Mouse (Mus musculus) layer of hippocampus, postnatal 25 days (tissue): ENCODE data around the gene Prss40. TPM values are rescaled to one million over a fixed set of nuclear protein-coding genes. Genes with fewer than 3 reads are reported as not detected.
"Not testable (repeated sequence)": the region's sequence is repeated elsewhere in the genome, so short reads cannot be mapped to it uniquely, and the experiment has no call there.

Experiments used
- DNase-seq, 2 experiments: peaks; one replicate each; pipeline ENCODE4 v3.0.0; 2022; ENCODE audit warnings: mixed read lengths in 2 of 2, low spot score in 1 of 2; ENCODE audit errors: extremely low spot score in 1 of 2
- total RNA-seq, 2 experiments: library from RNA; stranded (reverse); gene quantifications; 2 replicates each; pipeline ENCODE4 v1.2.3; 2021

Prss40 gene
- total RNA-seq, 2 experiments from 2014 or later: not detected

DNA sequence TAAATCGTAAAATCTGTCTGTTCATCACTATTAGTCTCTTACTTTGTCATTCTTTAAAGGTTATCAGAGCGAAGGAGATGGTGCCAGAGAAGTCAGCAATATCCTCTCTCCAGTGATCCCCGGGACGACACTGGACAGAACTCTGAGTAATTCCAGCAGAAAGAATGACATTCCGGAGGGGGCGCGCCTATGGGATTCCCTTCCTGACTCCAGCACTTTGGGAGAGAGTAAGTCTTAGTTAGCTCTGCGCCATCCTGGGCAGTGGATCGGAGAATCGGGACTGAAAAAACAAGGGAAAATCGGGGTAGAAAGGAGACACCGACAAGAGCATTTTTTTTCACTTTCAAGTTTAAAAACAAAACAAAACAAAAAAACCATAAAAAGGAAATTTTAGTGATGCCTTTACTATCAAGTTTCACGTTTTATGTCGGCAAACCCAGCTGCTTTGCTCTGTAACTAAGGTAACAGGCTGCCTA, 24.4 kb downstream of the Prss40 start:
- no peak for DNase-seq

GRCm38 (mm10) chr1:34535043-34535698, 25.6 kb downstream of the Prss40 start, which contains the start of gene Cfc1:
Gene Cfc1, plus strand, starts transcription at chr1:34535648.
- DNase-seq: not testable (repeated sequence)

- DNase-seq: not testable (repeated sequence)
These were observed 26.2 kb downstream of the Prss40 start for GRCm38 (mm10) chr1:34534574-34534973.

GRCm38 (mm10) chr1:34523647-34524046, 37.1 kb downstream of the Prss40 start:
- no peak for DNase-seq

DNA sequence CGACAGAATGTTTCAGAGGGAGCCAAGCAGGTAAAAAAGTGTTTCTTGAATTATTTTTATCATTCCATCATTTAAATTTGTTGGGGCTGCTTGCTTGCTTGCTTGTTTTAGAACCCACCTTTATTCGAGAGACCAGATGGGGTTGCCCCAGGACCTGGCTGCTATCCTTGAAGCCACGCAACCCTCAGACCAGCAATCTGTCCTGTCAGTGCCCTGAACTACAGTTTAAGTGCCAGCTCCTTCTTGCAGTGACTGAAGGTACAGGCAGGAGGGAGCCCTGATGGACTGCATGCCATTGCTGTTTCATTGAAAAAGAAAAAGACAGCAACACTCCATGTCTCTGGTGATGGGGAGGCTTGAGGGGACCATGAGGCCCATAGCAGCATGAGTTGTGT, 37.9 kb downstream of the Prss40 start:
- no peak for DNase-seq

DNA sequence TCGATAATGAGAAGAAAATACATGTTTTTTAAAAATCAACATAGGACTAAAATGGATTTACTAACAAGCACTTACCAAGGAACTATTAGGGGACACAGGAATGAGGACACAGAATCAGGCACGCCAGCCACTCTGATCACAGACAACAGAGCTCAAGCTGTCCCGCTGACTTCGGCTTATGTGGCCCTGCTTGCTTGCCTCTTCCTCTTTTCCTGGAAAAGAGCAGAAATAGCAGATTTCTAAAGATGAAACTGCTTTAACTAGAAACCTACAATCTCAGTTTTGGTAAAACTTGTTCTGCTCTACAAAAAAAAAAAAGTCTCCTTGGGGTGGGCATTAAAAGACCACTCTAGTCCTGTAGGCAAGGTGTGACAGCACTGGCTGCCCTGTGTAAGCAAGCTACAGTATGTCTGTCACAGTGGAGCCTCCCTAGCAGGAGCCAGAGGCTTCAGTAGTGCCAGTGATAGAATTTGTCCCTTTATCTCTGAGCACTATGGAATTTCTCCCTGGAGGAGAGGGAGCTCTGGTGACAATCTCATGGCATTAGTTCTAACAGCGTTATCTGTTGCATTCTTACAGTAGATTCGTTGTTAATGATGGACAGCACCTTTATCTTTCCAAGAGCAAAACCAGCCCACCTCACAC, 38.4 kb downstream of the Prss40 start:
- no peak for DNase-seq

GRCm38 (mm10) chr1:34518259-34518658, 42.5 kb downstream of the Prss40 start:
- no peak for DNase-seq

- DNase-seq: not testable (repeated sequence)
These were observed 42.9 kb downstream of the Prss40 start for GRCm38 (mm10) chr1:34517797-34518196.

DNA sequence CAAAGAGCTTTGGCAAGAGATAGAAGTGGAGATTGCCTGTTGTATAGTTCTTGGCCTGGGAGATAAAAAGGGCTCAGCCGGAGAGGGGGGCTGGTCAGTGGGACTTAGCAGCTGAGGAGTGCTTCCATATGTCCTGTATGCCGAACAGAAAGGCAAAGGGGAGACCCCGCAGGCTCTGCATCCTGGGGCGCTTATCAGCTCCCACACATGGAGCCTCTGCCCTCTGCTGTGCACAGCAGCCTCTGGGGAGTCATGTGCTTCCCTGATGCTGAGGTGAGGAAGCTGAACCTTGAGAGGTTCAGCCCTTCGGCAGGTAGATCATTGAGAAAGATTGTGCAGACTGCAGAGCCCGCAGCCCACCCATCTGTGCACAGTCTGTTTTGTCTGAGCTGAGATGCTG, 43.4 kb downstream of the Prss40 start:
- DNase-seq: not testable (repeated sequence)

DNA sequence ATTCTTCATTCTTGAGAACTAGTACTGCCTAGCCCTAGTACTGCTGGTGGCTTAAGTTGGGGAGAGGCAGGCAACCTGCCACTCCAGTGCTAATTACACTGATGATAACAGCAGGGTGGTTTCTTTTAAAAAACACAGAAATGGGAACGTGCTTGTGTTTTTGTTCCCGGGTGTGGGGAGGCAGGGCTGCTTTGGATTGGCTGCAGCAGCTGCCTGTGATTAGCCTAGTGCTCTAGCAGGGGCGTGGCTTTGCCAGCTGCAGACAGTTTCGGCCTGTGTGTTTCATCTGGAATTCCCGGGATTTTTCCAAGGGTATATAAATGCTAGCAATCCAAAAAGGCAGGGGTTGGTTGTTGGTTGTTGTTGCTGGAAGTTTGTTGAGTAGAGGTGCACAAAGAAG, 44.1 kb downstream of the Prss40 start:
- DNase-seq: no peak

GRCm38 (mm10) chr1:34513068-34513467, 47.7 kb downstream of the Prss40 start:
- DNase-seq: no peak

GRCm38 (mm10) chr1:34511027-34511426, 49.7 kb downstream of the Prss40 start:
- DNase-seq: peak; percentile 46 to 71

DNA sequence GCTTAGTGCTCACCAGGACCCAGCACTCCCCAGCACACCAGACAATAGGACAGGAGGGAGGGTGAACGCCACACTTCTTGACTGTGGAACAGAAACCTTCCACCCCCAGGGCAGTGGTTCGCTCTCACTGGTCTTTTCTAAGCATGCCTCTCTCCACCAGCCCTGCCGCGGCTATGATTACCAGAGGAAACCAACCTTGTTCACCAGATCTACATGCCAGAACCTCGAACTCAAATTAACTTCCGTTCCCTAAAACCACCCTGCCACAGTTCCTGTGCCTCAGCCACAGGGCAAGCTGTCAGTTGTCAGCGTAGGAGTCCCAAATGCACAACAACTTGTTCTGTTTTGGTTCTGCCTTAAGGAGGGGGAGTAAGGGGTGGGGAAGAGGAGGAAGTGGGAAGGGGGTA, 50.2 kb downstream of the Prss40 start:
- no peak for DNase-seq

DNA sequence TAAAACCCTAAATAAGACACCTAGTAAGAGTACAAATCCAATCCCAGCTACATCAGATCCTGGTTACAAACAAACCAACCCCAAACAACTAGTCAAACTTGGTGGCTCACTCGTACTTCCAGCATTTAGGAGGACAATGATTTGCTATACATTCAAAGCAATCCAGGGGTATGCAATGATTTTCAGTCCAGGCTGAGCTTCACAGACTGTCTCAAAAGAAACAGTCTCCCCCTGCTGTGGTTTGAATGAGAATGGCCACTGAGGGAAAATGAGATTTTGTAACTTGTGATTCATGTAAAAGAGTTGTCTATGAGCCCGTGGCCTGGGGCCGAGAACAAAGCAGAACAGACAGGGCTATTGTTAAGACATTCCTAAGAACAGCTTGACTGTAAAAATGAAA, 52.8 kb downstream of the Prss40 start:
- DNase-seq: no peak

- no peak for DNase-seq
These were observed 54.7 kb downstream of the Prss40 start for GRCm38 (mm10) chr1:34505970-34506551.

DNA sequence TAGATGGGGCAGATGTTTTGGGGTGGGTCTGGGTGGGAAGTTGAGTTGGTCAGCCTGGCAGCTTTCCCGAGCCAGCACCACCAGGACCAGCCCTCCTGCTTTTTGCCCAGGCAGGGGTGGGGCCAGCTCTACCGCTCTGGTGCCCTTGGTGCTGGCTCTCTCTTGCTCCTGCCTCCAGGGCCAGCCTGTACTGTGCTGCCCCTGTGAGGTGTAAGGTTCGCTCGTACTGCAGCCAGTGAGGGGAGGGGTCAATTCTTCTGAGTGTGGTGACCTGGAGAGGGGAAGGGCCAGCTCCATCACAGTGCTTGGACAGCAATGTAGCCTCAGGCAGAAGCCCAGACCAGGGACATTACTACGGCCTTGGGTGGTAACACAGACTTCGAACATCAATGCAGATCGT, 55.4 kb downstream of the Prss40 start:
- no peak for DNase-seq

DNA sequence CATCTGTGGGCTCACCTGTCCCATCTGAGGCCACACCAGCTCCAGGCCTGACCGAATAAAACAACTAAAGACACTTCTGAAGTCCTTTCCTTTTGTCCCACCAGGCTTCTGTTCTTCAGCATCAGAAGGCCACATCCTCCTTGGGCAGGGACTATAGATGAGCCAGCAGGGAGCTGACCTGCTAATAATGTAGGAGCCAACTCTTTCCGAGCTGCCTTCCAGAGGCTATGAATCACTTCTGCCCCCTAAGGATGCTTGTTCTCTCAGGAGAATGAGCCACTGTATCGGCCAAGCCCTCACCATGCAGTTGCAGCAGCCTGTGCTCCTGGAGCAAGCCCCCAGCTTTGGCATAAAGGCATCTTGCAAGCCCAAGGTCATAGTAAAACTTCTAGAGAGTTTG, 57.8 kb downstream of the Prss40 start:
- no peak for DNase-seq

Other genes with a start within 250 kb of the Prss40 start
- gene Ccdc115, start 121.3 kb downstream of the Prss40 start, total RNA-seq: 10 to 100 TPM; 17.6 to 18.4 TPM
- 10 to 100 TPM; 31.4 to 35.8 TPM for gene Imp4, start 121.1 kb downstream of the Prss40 start, total RNA-seq
- gene Ptpn18, start 101.2 kb downstream of the Prss40 start, total RNA-seq: 1 to 10 TPM; 4.3 to 5.6 TPM
- gene Prss39, start 62.5 kb downstream of the Prss40 start, total RNA-seq: not detected
- gene Cfc1, start 25.3 kb downstream of the Prss40 start, total RNA-seq: not detected
- gene Amer3, start 18.7 kb upstream of the Prss40 start, total RNA-seq: 10 to 100 TPM; 41.3 to 42.0 TPM